Mouse (Mus musculus): Measurements from ENCODE around the gene Gsdmc4.

Gene Gsdmc4

DNA sequence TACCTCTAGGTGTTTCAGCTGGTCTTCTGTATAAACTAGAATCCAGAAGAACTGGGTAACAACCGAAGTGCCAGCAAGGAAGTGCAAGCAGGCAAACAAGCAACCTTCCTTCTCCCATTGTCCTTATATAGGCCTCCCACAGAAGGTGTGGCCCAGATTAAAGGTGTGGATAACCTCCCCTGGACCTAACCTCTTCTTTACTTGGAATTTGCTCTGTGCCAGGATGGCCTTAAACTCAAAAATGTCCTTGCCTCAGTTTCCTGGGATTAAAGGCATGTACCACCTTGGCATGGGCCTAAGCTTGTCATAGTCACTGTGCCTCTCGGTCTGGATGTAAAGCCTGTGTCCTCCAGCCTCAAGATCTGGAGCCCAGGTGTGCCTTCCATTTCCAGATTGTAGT is at the start of gene Gsdmc4:
Gsdmc4 (minus strand) TSS at position 101 of the 400 bp plus-strand sequence.
- 86% methylated on average over 2 of the region's 2 CpGs for WGBS

DNA sequence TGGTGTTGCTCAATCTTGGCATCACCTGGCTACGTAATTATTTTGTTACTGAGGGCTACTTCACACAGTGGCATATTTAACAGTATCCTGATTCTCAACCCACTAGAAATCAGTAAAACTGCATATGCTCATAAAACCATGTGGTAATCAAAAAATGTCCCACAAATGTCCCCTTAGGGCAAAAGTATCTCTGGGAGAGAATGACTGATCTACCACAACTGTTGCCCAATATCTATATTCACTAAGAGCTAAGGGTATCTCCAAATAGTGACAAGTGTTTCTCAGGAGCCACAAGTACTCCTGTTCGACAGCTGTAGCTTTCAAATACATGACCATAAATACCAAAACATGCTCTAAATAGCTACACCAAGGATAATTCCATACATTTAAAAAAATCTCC is 48.4 kb upstream of the Gsdmc4 start:
- 82% methylated on average over 2 of the region's 2 CpGs for WGBS

DNA sequence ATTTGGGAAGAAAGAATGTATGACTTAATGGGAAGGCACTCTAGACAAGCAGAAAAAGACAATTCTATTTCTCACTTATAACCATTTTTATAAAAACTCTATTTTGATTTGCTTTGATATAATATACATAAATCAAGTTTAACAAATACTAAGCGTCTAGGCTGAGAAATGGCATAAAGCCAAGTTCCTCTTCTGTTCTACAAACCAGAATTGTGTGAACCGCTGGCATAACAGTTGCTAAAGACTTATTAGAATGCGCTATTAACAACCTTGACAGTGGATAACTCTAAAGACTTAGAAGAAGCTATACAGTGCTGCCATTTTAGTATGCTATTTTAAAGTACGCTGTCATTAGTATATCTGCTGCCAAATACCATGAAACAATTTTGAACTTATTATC is 41.2 kb upstream of the Gsdmc4 start:
- WGBS, result 53% methylated on average over 4 of the region's 4 CpGs

DNA sequence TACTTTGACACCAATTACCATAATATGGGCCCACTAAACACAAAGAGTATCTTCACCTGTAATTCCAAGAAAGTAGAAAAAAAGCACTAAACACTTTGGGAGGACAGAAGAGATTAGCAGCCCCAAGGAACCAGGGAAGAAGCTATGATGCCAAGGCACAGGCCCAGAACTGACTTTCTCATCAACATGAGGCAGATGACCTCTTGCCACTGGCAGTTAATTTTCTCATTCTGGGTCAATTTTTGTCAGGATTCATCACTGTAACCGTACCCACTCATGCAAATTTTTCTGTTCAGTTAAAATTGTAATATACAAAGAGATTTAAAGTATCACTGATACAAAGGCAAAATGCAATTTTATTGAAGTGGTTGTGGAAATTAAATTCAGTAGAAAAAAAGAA is 29.1 kb upstream of the Gsdmc4 start:
- WGBS, result 84% methylated on average over 1 of the region's 1 CpGs

DNA sequence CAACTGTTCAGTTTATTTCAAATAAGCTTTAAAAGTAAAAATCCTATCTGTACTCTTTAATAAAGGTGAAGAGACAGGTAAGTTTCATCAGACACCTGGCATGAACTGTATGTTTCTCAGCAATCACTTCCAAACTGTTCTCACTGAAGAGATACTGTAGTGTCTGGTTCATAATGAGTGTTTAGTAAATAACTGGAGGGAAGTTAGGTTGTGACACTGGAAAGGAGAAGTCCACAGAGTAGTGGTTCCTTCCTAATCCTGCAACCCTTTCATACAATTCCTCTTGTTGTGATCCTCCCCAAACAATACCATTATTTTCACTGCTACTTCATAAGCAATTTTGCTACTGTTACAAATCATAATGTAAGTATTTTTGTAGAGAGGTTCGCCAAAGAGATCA is 20.6 kb upstream of the Gsdmc4 start:
- WGBS, result 93% methylated on average over 1 of the region's 1 CpGs

DNA sequence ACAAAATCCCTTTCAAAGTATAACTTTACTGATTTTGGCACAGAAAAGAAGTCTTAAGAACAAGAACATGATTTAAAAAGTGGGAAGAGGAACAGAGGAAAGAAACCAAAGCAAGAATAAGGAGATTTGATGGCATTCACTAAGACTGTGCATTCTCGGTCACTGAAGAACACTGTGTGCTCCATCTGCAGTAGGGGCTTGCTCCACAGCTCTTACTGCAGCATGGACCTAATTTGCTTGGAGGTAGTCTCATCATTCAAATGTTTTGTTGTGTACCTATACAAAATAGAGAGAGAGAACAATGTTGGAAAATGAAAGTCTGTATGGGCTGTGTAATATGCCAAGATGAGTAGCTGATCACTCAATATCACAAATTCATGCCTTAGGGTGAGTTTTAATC is 19.3 kb upstream of the Gsdmc4 start:
- WGBS, result 71% methylated on average over 1 of the region's 1 CpGs

DNA sequence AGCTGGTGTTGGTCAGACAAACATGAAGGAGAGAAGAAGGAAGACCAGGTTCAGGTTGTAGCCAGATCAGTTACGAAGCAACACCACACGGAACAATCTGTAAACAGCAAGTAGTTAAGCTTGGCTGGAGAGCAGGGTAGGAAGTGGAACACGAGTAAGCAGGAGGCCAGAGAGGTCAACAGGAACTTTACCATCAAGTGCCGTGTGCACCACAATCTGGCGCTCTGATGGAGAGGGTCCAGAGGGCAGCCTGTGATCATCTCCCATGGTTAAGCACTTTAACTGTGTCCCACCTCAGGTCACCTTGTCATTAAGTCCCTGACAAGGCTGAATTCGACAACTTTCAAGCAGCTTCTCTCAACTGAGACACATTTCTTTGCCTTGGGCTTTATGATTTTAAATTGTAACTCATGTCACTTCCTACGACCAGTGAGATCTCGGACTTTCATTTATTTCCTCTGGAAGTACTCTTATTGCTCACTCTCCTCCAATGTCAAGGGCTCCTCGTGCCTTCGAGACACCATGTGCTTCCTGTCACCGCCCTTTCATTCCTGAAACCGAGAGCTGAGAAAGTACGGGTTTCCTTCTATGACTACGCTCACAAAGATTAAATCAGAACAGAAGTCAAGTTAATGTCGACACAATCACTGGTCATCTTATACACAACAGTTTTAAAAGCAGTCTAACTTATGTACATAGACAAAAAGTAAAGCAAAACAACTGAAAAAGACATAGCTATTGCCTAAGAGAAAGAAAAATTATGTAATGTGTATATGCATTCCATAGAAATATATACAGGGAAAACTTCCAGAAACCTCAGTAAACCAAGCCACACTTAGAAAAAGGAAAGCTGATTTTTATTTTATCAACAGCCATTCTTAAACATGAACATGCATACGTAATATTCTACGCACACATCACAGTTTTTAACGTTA is 18.3 kb upstream of the Gsdmc4 start:
- 88% methylated on average over 18 of the region's 18 CpGs for WGBS

DNA sequence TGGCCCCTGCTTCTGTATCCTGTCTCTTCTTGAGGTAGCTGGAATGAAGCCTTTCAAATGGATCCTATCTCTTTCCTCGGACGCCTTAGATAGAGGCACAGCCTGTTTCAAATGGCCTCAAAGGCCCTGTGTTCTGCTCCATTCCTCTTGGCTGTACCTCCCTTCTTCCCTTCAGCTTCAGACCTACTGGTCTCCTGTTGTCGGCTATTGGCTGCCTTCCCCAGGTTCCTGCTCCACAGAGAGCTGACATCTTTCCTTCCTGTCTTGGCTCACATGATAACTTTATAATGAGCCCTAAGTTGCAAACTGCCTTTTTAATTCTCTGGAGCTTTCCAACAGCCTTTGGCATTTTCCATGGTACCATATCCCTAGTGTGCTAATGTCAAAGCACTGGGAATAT is 14.1 kb upstream of the Gsdmc4 start:
- WGBS, result 52% methylated on average over 3 of the region's 3 CpGs

DNA sequence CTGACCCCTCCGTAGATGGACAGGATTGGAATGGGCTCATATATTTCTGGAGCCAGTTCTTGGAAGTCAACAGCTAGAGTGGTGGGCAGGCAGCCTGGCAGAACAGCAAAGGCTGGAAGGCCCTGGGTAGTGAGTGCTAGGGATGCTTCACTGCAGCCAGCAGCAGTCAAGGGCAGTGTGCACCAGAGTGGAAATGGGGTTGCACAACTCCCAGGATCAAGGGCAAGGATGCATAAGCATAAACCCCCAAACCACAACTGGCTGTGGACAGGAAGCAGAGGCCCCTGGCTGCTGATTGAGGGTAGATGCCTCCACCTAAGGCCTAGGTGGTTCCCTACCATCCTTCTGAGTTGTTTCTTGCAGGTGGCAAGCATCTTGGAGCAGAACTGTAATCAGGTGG is 12.4 kb upstream of the Gsdmc4 start:
- 83% methylated on average over 1 of the region's 1 CpGs for WGBS

DNA sequence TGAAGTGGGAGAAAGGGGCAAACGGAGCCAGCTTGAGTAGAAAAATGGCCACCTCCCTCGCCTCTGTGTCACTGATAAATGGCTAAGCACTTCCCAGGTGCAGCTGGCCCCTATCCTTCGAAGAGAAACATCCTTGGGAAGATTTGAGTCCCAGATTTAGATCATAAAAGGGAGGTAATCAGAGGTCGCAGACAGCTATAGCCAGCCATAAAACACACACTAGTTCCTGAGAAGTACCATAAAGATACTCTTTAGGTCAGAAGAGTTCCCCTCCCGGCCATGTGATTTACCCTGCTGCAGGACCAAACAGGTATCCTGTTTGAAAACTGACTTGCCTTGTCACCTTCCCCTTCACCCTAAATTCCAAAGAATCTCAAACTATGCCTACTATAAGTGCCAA is 9.5 kb upstream of the Gsdmc4 start:
- 85% methylated on average over 3 of the region's 5 CpGs for WGBS

DNA sequence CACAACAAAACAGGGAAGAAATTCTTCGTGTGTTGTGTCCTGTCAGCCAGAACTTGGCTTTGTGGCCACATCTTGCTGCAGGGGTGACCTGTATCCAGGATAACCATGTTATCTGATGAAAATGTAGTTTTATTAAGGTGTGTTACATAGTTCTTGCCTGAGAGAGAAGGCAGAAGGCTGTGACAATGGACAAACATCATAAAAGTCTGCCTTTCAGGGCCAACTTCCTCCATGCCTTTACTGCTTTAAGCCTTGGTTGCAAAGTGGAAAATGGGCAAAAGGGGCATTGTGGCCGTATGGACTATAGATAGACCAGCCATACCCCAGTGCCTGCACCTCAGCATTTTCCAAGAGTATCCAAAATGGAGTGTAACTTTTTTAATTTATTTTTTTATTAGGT is 7.6 kb upstream of the Gsdmc4 start:
- 84% methylated on average over 2 of the region's 2 CpGs for WGBS

DNA sequence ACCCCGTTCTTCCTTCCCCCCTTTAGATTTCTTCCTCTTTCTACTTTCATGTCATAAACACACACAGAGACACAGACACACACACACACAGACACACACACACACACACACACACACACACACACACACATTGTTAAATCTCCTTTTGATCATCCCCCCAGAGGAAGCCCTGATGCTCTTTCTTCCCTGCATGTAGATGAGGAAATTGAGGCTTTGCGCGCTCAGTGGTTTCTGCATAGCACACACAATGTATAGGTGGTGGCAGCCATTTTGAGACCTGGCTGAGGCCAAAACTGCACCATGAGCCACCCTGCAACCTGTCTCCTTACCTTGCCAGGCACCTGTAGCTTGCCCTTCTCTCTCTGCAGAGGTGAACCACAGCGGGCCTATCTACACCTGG is 4.5 kb upstream of the Gsdmc4 start:
- WGBS, result 82% methylated on average over 4 of the region's 4 CpGs

DNA sequence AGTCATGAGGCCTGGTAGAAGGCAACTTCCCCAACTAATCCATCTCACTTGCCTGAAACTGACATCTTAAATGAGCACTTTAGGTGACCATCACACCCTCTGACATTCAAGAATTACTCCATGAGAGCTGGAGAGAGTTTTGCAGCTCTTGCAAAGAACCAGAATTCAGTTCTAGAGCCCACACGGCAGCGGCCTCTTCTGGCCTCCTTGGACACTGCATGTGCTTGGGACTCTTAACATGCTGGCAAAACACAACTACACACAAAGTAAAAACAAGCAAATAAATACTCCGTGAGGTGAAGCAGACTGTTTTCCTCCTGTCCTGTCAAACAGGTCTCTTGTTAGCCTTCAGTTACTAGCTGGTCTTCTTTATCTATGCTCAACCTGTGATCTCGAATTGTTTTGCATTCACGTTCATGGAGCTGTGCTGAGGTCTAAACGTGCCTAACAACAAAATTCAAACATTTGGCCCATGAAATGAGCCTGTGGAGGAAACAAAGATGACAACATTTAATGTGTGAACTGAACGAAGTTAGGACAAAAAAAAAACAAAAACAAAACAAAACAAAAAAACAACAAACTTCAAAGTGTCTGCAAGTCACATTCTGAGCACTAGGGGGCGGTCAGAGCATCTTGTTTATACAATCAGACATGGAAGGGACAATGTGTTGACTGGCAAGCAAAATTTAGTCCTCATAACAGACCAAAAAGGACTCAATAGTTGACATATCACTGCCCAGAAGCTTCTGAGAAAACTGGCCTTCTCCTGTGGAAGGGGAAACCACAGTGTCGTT is 16.3 kb downstream of the Gsdmc4 start:
- 28% methylated on average over 9 of the region's 9 CpGs for WGBS

DNA sequence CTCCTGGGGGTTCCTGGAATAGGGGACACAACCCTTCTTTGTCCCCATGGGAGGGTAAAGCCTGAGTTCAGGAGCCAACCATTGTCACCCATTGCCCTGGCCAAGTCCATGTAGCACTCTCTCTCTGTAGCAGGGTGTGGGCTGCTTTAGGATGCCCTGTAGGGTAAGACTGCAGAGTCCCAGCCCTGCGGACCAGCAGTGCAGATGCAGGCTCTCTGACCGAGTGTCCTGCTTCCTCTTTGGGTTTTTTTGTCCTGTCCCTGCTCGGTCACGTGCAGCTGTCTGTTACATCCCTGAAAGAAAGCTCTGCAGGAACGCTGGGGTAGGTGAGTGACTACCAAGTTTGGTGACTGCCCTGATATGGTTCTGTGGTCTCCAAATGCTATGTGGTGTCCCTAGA is 23.7 kb downstream of the Gsdmc4 start:
- WGBS, result 76% methylated on average over 5 of the region's 5 CpGs

DNA sequence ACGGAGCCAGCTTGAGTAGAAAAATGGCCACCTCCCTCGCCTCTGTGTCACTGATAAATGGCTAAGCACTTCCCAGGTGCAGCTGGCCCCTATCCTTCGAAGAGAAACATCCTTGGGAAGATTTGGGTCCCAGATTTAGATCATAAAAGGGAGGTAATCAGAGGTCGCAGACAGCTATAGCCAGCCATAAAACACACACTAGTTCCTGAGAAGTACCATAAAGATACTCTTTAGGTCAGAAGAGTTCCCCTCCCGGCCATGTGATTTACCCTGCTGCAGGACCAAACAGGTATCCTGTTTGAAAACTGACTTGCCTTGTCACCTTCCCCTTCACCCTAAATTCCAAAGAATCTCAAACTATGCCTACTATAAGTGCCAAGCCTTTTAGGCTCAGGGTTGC is 24.1 kb downstream of the Gsdmc4 start:
- WGBS, result no CpG with 5 or more reads among the region's 5 CpGs

DNA sequence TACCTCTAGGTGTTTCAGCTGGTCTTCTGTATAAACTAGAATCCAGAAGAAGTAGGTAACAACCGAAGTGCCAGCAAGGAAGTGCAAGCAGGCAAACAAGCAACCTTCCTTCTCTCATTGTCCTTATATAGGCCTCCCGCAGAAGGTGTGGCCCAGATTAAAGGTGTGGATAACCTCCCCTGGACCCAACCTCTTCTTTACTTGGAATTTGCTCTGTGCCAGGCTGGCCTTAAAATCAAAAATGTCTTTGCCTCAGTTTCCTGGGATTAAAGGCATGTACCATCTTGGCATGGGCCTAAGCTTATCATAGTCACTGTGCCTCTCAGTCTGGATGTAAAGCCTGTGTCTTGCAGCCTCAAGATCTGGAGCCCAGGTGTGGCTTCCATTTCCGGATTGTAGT is 33.6 kb downstream of the Gsdmc4 start, which contains the start of gene Gsdmc3:
Gsdmc3 (minus strand) TSS at position 101 of the 400 bp plus-strand sequence.
- 95% methylated on average over 1 of the region's 3 CpGs for WGBS

DNA sequence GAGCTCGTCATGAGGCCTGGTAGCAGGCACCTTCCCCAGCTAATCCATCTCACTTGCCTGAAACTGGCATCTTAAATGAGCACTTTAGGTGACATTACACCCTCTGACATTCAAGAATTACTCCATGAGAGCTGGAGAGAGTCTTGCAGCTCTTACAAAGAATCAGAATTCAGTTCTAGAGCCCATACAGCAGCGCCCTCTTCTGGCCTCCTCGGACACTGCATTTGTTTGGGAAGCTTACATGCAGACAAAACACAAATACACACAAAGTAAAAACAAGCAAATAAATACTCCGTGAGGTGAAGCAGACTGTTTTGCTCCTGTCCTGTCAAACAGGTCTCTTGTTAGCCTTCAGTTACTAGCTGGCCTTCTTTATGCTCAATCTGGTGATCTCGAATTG is 50.1 kb downstream of the Gsdmc4 start:
- WGBS, result 43% methylated on average over 5 of the region's 5 CpGs

All from cerebral cortex, adult 2 months (tissue).